Mouse (Mus musculus) midbrain, postnatal 0 days (tissue): ENCODE data around the gene Acsl4. TPM values are rescaled to one million over a fixed set of nuclear protein-coding genes. Genes with fewer than 3 reads are reported as not detected.

Experiments used
- ATAC-seq: fragments of 200-750 bp; cut with Nextera tagmentation; 2 replicates; pipeline ENCODE4 v1.8.0; 2017; ENCODE audit warnings: moderate number of reproducible peaks, mild to moderate bottlenecking, moderate TSS enrichment, moderate library complexity; ENCODE audit not compliant: low FRiP score
- DNase-seq: peaks from one replicate; pipeline ENCODE4 v3.0.0-alpha.2; 2015; ENCODE audit warnings: low spot score
- H3K27ac ChIP-seq: fragments of 300-500 bp; sonication (generic); 2 replicates; pipeline ENCODE4 v1.5.1; 2014; ENCODE audit warnings: low read depth, mild to moderate bottlenecking, low read length, mixed read lengths
- H3K27me3 ChIP-seq: fragments of 300-500 bp; sonication (generic); 2 replicates; pipeline ENCODE4 v1.6.1; 2014; ENCODE audit warnings: low read length, control low read depth, mixed read lengths; ENCODE audit not compliant: insufficient read depth
- H3K36me3 ChIP-seq: fragments of 300-500 bp; sonication (generic); 2 replicates; pipeline ENCODE4 v1.6.1; 2014; ENCODE audit warnings: low read length, control low read depth, mixed read lengths; ENCODE audit not compliant: insufficient read depth
- H3K4me1 ChIP-seq: fragments of 300-500 bp; sonication (generic); 2 replicates; pipeline ENCODE4 v1.6.1; 2014; ENCODE audit warnings: mild to moderate bottlenecking, control low read depth, antibody characterized with exemption, low read length, mixed read lengths; ENCODE audit not compliant: insufficient read depth
- H3K4me2 ChIP-seq: fragments of 300-500 bp; sonication (generic); 2 replicates; pipeline ENCODE4 v1.6.1; 2014; ENCODE audit warnings: low read depth, mild to moderate bottlenecking, low read length, mixed read lengths; ENCODE audit not compliant: poor library complexity, severe bottlenecking
- H3K4me3 ChIP-seq: fragments of 300-500 bp; sonication (generic); 2 replicates; pipeline ENCODE4 v1.5.1; 2014; ENCODE audit warnings: low read depth, mild to moderate bottlenecking, low read length, moderate library complexity
- H3K9ac ChIP-seq: fragments of 300-500 bp; sonication (generic); replicated peaks from 2 replicates; pipeline ENCODE4 v1.6.1; 2014; ENCODE audit warnings: mild to moderate bottlenecking, low read length, moderate library complexity, mixed read lengths; ENCODE audit not compliant: poor library complexity, severe bottlenecking
- H3K9me3 ChIP-seq: fragments of 300-500 bp; sonication (generic); 2 replicates; pipeline ENCODE4 v1.6.1; 2016; ENCODE audit warnings: low read length, control low read depth
- CTCF ChIP-seq: IDR thresholded peaks from 2 replicates; pipeline ENCODE4 v1.5.1; 2016; ENCODE audit warnings: antibody characterized with exemption, mild to moderate bottlenecking
- WGBS: fragments of 180-500 bp; shearing (Covaris S2); extraction: QIAGEN DNeasy Blood & Tissue Kit; methylation state at CpG from one replicate; pipeline ENCODE4 v1.1.7; 2014; 5-methylcytosine and 5-hydroxymethylcytosine counted together
- polyA plus RNA-seq: library from polyadenylated mRNA; unstranded; fragments of >200 nt; fragmentation: Nextera tagmentation; extraction: Ambion mirVana; gene quantifications from 2 replicates; pipeline ENCODE4 v1.2.1, GENCODE M21; 2015
- total RNA-seq: library from RNA; depleted of rRNA; stranded (reverse); fragments of >200 nt; gene quantifications from 2 replicates; pipeline ENCODE4 v1.2.3, GENCODE M21; 2014

Gene Acsl4
- total and polyA plus RNA-seq, 2 experiments from 2014 or later, result 30.6 to 46.6 TPM

DNA sequence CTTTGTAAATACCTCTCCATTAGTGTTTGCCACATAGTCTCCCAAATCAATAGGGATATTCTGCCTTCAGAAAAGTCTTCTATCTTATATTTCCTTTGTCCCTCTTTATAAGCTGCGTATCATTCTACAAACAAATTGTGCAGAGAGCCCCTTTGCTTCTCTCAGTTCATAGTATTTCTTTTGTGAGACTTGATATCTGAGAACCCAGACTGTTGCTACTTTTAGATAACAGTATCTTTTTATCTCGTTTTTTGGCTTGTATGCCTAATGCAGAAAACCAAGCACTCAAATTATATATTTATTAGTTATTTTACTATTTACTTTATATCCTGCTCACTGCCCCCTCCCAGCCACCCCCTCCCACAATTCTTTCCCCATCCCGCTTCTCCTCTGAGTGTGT, 19.7 kb upstream of the Acsl4 start:
- no peak for DNase-seq
- no peak for TF ChIP-seq CTCF
- H3K4me3 ChIP-seq, result no peak overlapping the region
- no peak overlapping the region for H3K9ac ChIP-seq
- ATAC-seq, result no peak
- H3K4me2 ChIP-seq, result no peak overlapping the region
- no peaks in the 10 kb centered on the region for H3K36me3 ChIP-seq
- no peaks in the 10 kb centered on the region for H3K4me1 ChIP-seq
- H3K9me3 ChIP-seq, result no peaks in the 10 kb centered on the region
- WGBS, result 82% methylated on average over 3 of the region's 3 CpGs
- no peak overlapping the region for H3K27ac ChIP-seq
- 0 out of 2 replicates have a peak, but pooled peaks cover 3% of the 10 kb centered on the region for H3K27me3 ChIP-seq

DNA sequence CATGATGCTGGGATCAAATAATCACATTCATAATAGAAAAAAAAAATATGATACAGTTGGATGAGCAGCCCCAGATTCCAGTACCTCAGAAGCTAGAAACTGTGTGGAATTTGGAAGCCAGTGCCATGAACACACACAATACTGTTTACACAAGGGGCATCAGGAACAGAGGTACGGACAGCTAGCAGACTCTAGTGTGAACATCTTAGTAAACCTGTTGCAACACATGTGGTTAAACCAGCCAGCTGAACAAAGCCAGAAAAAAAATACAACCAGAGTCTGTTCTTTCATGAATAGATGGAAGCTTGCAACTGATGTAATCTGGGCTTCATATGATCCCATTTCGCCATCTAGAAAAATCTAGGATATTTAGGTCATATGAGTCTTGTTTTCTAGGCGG, 19.0 kb upstream of the Acsl4 start:
- H3K9ac ChIP-seq, result no peak overlapping the region
- 96% methylated on average over 3 of the region's 3 CpGs for WGBS
- no peak overlapping the region for H3K27ac ChIP-seq
- no peaks in the 10 kb centered on the region for H3K36me3 ChIP-seq
- DNase-seq, result no peak
- no peak for TF ChIP-seq CTCF
- no peak overlapping the region for H3K4me2 ChIP-seq
- H3K4me3 ChIP-seq, result no peak overlapping the region
- no peaks in the 10 kb centered on the region for H3K9me3 ChIP-seq
- H3K4me1 ChIP-seq, result no peaks in the 10 kb centered on the region
- no peak for ATAC-seq
- 0 out of 2 replicates have a peak, but pooled peaks cover 3% of the 10 kb centered on the region for H3K27me3 ChIP-seq

DNA sequence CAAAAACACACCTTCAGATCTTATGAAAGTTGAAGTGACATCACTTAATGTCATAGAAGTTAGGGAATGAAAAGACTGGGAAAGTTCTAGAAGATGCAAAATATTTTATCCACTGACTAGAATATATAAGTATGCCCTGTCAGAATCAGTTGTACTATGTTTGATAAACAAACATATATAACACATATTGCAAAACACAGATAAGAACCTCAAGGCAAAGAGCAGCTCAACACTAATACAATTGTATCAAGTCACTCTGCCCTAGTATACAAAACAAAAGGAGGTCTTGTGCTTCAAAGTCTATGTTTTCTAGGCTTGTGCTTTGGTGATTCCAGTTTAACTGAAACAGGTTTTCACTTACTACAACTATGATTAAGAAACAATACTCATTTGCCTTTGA, 12.8 kb upstream of the Acsl4 start:
- Histone ChIP-seq H3K4me3 (no peak overlapping the region), H3K9ac (no peak overlapping the region), H3K27ac (no peak overlapping the region), H3K36me3 (no peaks in the 10 kb centered on the region), H3K9me3 (no peaks in the 10 kb centered on the region), H3K4me2 (no peak overlapping the region), H3K27me3 (0 out of 2 replicates have a peak, but pooled peaks cover 3% of the 10 kb centered on the region), H3K4me1 (no peaks in the 10 kb centered on the region)
- DNase-seq (no peak), ATAC-seq (no peak)
- no peak for TF ChIP-seq CTCF

DNA sequence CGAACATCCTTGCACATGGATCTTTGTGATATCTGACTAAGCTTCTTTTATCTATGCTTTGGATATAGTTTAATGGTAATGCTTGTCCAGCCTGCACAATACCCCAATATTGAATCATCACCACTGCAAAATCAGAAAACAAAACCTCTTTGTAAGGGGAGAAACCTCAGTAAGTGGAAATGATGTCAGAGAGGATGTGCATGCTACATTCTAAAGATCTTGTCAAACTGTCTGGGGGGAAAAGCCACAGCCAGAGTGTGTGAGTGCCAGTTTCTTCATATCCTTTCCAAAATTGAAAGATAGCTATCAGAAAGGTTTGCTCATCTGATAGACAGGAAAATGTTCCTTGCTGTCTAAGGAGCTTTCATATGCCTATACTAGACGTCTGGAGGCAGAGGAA, 8.3 kb upstream of the Acsl4 start:
- Histone ChIP-seq H3K4me1 (no peaks in the 10 kb centered on the region), H3K4me3 (no peak overlapping the region), H3K9ac (no peak overlapping the region), H3K27me3 (no peaks in the 10 kb centered on the region), H3K36me3 (no peaks in the 10 kb centered on the region), H3K9me3 (no peaks in the 10 kb centered on the region), H3K27ac (no peak overlapping the region), H3K4me2 (no peak overlapping the region)
- no peak for ATAC-seq
- WGBS, result 52% methylated on average over 2 of the region's 2 CpGs
- no peak for DNase-seq
- TF ChIP-seq CTCF, result no peak

DNA sequence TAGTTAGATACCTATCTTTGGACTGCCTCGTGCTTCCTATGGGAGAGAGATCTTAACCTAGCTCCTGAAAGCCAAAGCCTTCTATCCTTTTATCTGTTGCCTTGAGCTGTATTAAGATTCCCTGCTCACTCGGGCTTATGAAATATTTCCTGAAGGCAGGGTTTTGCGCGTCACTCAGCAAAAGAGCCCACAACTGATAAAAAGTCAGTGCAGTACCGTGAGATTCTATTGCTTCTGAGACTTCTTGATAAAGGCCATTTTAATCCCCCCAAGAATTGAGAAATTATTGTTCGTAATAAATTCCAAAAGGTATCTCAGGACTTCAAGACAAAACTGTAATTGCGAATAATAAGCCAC, 552 bp upstream of the Acsl4 start:
- peak overlapping the region; percentile 67 for H3K27ac ChIP-seq
- peak overlapping the region; percentile 67 for H3K9ac ChIP-seq
- peak overlapping the region; percentile 50 for H3K4me3 ChIP-seq
- H3K9me3 ChIP-seq, result no peaks in the 10 kb centered on the region
- H3K4me1 ChIP-seq, result no peaks in the 10 kb centered on the region; the same call in 1 of the 2 replicates
- H3K36me3 ChIP-seq, result no peaks in the 10 kb centered on the region
- TF ChIP-seq CTCF, result no peak
- no peaks in the 10 kb centered on the region for H3K27me3 ChIP-seq
- ATAC-seq, result no peak; the same call in 1 of the 2 replicates
- WGBS, result 38% methylated on average over 7 of the region's 7 CpGs
- DNase-seq, result no peak
- peak overlapping the region; percentile 53 for H3K4me2 ChIP-seq

DNA sequence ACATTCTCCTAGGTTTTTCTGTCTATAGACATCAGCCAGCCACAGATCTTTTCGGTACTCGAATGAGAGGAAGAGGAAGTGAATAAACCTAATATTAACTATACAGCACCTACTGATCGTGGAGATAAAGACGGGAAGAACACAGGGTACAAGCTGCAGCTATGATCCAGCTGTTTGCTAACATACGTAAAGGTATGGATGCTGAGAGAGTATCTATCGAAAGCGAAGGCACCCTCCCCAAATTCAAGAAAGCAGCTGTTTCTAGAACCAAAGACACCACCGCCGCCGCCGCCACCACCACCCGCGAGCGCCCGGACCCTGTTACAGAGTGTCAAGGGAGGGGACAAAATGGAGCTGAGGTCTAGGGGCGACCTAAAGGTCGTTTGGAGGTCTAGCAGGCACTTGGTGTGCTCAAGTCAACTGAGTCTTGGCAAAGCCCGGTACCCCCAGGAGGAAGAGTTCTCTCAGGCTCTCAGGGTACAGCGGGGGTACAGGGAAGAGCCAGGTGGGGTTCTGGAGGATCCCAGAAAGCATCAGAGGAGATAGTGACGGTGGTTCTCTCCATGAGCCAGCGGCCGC, 665 bp downstream of the Acsl4 start:
- no peak for TF ChIP-seq CTCF

More for the DNA sequence above, 665 bp downstream of the Acsl4 start:
- 22% methylated on average over 22 of the region's 22 CpGs for WGBS
- ATAC-seq, result peak; percentile 21
- Histone ChIP-seq H3K9ac (peak overlapping the region; percentile 63), H3K27ac (peak overlapping the region; percentile 75), H3K36me3 (no peaks in the 10 kb centered on the region), H3K27me3 (no peaks in the 10 kb centered on the region), H3K9me3 (no peaks in the 10 kb centered on the region), H3K4me3 (peak overlapping the region; percentile 50), H3K4me1 (no peaks in the 10 kb centered on the region; the same call in 1 of the 2 replicates), H3K4me2 (peak overlapping the region; percentile 53)
- peak; percentile 12 for DNase-seq
